Mouse (Mus musculus) kidney, postnatal 14 days (tissue): Measurements from ENCODE around the gene Olfr806.

Experiments used
- DNase-seq: peaks from one replicate; pipeline ENCODE4 v3.0.0; 2022; ENCODE audit warnings: mixed read lengths

The Olfr806 gene

GRCm38 (mm10) chr10:129741821-129742220 is at the start of gene Olfr806:
TSS of gene Olfr806 (minus strand) at chr10:129741921.
- no peak for DNase-seq

- DNase-seq, result no peak
Measured at GRCm38 (mm10) chr10:129778123-129778522, 36.4 kb upstream of the Olfr806 start.

- no peak for DNase-seq
Measured at GRCm38 (mm10) chr10:129774338-129774737, 32.6 kb upstream of the Olfr806 start, which contains the start of gene Olfr809. TSS of gene Olfr809 (plus strand) at chr10:129774638.

- DNase-seq, result no peak
Measured at GRCm38 (mm10) chr10:129765182-129765581, 23.5 kb upstream of the Olfr806 start, which contains the start of gene Olfr808. TSS of gene Olfr808 (plus strand) at chr10:129765482.

GRCm38 (mm10) chr10:129757693-129758092 is 16.0 kb upstream of the Olfr806 start, which contains the start of gene Olfr807:
TSS of gene Olfr807 (minus strand) at chr10:129757793.
- no peak for DNase-seq

- DNase-seq, result no peak
Measured at GRCm38 (mm10) chr10:129729275-129729674, 12.4 kb downstream of the Olfr806 start, which contains the start of gene Olfr805. TSS of gene Olfr805 (minus strand) at chr10:129729375.

- no peak for DNase-seq
Measured at GRCm38 (mm10) chr10:129702910-129703309, 38.8 kb downstream of the Olfr806 start, which contains the start of gene Olfr804. TSS of gene Olfr804 (plus strand) at chr10:129703210.

GRCm38 (mm10) chr10:129694186-129694585 is 47.5 kb downstream of the Olfr806 start, which contains the start of gene Olfr803:
TSS of gene Olfr803 (minus strand) at chr10:129694286.
- no peak for DNase-seq

- no peak for DNase-seq
Measured at GRCm38 (mm10) chr10:129688069-129688468, 53.7 kb downstream of the Olfr806 start, which contains the start of gene Olfr802. TSS of gene Olfr802 (minus strand) at chr10:129688169.
